Mouse (Mus musculus) right cerebral cortex, postnatal 36 days (tissue): ENCODE measurements around the gene Dlx4.

Experiments used
- DNase-seq, 2 experiments: peaks; one replicate each; pipeline ENCODE4 v3.0.0; 2022; ENCODE audit warnings: low spot score in 2 of 2, mixed read lengths in 1 of 2

Gene Dlx4

DNA sequence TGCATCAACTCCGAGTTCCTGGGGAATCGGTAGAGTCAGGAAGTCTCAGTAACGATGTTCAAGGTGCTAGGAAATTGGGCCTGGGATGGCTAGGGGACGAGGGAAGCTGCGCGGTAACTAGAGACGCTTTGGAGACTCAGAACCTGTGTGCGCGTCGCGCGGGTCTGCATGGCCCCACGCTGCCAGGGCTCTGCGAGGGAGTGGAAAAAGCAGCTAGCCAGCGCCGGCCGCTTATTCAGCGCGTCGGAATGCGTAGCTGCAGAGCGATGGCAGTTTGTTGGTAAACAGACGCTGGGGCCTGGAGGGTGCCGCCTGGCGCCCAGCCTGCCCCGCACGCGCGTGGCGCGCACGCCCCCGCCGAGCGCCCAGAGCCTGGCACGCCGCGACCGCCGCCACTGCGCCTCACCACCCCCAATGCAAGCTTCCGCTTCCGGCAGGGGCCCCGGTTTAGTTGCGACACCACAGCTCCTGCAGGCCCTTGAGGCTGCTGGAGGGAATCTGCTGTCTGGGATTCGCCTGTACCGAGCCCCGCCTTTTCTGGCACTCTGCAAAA is at the start of gene Dlx4:
TSS of gene Dlx4 (minus strand) at position 413 of the 553 bp plus-strand sequence.
- DNase-seq, result no peak

DNA sequence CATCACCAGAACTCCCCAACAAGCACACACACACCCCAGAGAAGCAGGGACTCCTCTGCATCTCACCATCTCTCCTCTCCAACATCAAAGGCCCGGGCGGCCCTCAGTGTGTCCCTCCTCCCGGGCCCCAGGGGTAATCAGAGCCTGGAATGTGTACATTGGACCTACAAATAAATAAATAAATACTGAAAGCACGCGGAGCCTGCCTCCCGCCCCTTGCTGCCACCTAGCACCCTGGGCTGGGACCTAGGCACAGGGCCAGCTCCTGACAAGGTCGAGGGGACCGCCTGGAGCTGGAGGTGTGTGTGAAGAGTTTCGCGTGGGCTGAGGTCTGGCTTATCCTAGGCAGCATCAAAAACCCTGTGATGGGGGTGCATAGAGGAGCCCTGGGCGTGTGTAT is 43.8 kb upstream of the Dlx4 start:
- no peak for DNase-seq

DNA sequence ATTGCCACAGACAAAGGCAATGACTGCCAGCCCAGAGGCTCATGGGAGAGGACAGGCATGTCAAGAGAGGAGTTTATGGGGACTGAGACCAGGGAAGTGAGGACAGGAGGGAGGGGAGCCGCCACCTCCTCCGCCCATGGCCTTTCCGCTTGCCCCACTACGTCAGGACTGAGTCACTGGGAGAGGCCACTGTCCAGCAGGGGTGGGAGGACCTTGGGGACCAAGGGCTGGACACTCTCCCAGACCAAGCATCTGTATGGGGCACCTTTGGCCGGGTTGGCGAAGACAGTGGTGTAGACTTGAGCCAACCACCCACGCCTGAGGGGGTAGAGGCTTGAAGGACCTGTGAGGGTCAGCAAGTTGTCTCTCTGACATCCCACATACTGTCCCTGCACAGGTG is 40.8 kb upstream of the Dlx4 start:
- DNase-seq, result no peak

DNA sequence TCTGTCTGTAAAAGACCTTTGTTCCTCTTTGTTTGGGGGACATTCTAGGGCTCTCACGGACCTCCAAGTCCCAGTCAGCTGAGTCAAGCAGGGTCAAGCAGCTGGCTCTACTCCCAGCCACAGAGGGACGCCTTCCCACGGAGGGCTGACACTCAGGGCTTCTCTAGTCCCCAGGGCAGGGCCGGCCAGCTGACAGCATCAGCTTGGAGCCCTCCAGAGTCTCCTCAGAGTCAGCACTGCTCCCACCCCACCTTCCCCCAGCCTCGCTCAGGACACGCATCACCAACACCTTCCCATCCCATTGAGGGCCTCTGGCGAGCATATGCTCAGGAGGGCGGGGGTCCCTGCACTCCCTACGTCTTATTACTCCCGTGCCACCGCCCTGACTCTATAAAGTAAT is 39.6 kb upstream of the Dlx4 start:
- DNase-seq, result no peak

DNA sequence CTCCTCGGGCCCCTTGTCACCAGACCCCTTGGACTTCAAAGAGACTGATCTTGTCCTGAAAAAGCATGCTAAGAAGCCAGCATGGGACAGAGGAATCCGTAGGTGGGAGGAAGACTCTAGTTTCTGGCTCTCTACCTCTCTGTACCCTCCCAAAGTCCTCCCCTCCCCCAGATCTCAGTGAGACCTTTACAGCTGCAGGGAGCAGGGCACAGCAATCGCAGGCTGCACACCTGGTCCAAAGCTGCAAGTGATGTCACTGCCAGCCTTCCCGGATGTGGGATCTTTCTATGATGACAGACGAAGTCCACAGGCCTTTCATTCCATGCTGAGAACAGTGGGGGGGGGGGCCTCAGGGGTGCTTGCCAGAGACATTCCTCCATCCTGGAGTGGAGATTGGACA is 38.5 kb upstream of the Dlx4 start:
- no peak for DNase-seq

DNA sequence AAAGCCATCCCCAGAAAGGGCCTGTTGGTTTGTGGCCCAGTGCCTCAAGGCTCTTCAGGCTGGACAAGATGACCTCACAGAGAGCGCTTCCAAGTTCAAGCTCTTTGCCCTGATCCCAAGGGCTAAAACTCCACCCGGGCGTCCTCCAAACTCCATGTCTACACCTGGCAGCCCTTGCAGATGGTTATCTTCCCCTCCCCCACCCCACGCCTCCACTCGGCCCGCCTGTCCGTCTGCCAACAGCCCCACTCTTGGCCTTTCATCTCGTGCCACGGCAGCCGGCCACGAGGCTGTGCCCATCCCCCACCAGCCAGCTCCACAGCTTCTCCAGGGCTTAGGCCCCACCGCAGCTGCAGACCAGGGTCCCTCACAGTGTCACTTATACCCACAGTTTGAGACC is 33.2 kb upstream of the Dlx4 start:
- DNase-seq, result no peak

DNA sequence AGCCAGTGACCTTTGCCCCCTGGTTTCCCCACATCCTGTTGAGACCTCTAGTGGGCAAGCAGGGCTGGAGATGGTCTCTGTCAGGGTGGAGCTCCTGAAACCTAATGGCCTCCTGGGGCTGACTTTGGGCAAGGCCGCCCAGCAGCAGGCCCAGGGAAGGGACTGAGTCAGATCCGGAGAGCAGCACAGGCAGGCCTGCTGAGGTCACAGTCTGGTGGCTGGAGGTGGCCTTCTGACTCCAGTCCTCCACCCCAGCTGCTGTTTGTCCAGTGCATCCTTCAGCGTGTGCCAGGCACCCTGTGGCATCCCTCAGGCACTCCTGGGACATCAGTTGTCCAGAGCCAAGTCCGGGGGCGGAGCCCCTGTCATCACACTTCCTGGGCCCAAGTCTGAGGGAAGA is 19.8 kb upstream of the Dlx4 start:
- DNase-seq, result no peak

DNA sequence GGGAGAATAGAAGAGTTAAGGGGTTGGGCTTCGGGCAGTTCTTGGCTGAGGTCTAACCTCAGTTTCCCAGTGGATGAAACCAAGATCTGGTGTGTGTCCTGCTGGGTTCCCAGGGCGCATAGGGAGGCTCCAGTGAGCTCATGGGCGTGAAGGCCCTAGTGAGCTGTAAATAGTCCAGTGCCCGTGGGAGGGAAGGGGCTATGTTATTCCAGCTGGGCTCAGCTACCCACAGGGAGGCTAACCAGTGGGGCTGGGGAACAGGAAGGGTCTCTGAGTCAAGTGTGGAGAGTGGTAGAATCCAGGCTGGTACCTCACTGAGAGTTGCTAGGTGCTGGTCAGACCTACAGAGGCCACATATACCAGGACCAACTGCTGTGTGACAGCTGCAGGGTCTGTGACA is 15.6 kb upstream of the Dlx4 start:
- no peak for DNase-seq

DNA sequence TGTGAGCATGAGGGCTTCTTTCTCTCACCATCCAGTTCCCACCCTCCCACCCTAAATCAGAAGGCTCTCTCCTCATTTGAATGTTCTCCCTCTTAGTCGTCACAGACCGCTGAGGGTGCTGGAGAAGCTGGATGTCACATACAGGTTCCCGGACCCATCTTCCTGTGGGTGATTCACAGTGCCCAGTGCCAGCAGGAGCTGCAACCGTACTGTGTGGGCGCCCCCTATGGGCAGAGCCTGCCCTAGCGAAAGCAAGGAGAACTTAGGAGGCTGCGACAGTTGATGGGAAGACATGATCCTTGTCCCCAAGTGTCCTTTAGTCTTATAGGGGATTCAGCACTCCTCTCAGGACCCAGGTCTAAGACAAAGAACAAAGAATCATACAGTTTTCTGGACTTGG is 14.6 kb upstream of the Dlx4 start:
- no peak for DNase-seq

DNA sequence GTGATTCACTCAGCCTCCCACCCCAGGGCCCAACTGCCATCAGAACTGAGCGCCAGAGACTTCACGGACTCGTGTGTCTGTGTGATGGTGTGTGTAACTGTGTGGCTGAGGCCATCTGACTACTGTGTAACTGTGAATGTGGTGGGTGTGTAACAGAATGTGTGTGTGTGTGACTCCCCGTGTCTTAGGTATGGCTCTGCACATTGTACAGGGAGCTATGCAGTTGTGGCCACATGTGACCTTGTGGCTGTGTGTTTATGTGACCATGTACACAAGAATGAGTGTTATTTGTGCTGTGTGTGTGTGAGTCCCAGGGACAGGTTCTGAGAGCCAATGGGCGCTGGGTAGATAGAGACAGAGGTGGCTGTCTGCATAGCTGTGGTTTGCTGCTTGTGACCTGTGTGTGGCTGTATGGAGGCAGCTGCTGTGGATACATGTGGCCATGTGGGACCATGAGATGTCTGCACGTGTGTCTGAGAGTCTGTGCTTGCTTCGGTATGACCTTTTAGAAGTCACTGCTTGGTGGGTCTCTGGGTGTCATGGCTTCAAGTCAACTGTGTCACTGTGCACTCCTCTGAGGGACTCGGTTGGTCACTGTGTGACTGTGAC is 13.8 kb upstream of the Dlx4 start:
- no peak for DNase-seq

DNA sequence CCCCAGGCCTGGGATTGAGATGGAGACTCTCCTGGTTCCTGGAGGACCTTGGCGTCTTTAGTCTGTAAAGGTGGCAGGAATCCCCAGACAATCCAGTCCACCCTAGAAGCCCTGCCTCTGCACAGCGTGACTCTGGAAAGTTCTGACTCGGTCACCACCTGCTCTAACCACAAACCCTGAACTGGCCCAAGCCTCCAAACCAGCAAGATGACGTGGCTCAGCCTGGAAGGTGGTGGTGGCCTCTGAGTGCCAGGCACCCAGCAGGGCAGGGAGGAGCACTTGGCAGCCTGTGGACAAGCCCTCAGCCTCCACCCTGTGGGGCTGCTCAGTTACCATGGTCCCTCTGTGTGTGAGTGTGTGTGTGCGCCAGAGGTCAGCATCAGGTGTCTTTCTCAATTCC is 11.8 kb upstream of the Dlx4 start:
- no peak for DNase-seq

DNA sequence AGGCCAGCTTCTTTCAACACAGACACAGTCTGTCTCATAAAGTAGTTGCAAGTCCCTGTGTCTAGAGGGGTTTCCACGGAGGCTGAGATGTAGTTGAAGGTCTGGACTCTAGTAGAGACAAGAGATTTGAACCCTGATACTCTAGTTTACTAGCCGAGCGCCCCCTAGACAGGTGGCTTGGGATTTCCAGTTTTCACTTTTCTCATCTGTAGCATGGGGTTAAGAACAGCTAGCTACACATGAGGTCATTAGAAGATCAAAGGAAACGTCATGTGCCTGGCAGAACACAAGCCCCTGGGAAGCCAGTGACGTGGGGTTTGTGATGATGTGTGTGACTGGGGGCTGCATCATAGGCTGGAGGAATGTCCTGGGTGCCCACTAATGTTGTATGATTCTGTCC is 11.3 kb upstream of the Dlx4 start:
- DNase-seq, result no peak

DNA sequence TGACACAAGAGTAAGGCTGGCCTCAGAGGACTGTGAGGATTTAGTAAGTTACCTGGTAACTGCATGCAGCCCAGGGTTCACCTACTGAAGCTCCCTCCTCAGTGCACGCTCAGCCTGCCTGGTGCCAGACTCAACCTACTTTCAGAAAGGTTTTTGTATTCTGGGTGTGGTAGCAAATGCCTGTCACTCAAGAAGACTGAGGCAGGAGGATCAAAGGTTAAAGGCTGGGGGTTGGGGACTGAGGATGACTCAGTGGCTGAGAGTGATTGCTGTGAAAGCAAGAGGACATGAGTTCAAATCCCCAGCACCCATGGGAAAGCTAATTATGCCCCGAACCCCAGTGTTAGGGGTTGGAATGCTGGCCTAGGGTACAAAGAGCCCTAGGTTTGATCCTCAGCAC is 9.4 kb upstream of the Dlx4 start:
- DNase-seq, result no peak

DNA sequence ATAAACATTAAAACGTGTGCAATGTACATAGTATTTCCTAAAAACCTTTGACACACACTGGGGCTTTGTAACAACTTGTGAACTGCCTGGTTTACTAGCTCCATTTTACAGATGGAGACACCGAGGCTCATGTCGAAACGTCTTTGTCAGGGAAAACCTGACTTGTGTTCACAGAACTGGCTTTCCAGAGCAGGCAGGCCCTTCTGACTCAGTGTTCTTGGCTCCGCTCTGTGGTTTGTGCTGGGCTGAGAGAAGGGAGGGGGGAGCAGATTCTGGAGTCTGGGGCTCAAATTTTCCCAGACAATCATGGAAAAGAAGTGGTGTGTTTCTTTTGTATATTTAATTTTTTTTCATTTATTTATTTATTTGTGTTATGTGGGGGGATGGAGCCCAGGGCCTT is 7.6 kb upstream of the Dlx4 start:
- DNase-seq, result no peak

DNA sequence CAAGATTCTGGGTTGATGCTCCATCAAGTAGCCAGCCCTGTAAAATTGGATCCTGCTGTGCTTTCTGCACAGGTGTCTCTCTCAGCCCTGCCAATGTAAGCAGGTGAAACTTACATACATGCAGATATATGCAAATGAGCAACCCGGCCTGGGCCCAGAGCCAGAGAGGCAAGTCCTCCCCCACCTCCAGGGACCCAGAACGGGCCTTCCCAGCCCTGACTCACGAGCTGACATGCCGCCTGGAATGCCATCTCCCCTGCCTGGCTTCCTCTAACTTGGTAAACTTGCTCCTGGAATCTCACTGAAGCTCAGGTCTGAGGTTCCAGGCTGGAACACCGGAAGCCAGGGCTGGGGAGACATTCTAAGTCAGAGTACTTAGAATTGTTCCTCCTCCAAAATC is 7.1 kb upstream of the Dlx4 start:
- DNase-seq, result no peak

DNA sequence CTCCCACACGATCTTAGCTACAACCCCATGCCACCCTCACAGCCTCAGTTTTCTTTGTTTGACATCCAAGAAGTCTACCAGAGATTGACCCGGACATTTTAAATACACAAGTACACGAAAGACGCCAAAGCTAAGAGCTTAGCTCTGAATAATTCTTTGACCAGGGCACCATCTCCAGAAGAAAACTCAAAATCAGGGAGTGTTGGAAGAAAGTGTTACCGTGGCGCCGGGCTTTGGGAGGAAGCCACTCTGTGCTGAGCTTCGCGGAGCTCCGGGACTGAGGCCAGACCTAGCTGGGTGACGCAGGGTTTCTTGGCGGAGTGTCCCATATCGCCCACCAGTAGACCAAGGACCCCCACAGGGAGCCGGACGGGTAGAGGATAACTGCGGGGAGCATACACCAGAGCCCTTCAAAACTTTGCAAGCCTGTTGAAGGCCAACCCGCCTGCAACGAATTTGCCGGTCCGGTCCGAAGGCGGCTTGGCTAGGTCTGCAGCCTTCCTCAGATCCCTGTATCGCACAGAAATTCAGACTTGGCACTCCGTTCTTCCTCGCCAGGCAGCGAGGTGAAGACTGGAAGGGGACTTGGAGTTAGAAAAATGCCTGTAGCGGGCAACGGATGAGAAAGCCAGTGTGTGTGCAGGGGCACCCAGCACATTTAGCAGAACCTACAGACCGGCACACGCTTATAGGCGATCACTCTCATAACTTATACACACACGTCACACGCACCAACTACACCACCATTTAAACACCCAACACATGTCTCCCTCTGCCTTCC is 4.4 kb upstream of the Dlx4 start:
- no peak for DNase-seq

DNA sequence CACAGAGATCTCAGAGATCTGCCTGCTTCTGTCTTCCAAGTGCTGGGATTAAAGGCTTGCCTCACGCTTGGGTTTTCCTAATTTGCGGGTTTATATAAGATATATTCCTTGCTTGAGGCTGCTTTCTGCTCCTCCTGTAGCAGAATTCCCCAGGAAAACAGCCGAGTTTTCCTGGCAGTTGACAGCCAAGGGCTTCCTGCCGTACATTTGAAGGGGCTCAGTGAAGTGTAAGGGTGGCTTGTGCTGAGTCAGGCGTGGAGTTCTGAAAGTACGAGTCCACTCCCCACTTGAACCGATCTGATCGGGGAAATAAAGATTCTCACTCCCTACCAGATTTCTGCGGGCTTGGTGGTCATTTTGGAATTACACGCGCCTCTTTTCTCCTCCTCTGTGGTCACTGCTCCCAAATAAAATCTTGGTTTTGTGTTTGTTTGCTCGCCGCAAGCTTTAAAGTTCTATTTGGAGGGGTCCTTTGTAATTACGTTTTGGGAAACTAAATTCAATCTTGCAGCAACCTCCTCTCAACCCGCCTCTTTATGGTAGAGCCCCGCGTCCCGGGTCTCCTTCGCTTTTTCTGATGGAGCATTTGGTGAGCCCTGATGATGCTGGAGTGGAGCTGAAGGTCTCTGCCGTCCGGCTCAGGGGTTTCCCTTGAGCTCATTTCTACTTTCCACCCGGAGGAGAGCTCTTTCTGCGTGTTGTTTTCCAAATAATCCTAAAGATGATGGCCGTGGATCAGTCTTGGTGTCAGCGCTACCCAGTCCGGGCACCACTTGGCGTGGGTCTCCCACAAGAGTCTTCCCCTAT is 3.6 kb upstream of the Dlx4 start:
- no peak for DNase-seq

DNA sequence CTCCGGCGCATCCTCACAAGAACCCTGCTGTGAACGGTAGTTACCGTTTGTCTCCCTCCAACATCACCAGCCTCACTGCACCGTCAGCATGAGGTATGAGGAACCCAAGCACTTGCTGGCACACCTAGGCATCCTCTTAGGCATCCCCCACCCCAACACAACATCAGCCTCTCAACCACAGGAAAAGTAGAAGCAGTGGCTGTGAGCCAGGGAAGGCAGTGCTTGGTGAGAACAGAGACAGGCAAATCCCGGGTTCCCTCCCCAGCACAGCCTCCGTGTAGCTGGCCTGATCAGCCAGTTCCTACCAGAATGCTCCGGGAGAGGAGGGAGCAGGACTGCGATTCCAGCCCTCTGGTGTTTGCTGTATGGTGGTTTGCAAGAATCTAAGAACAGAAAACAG is 2.7 kb upstream of the Dlx4 start:
- no peak for DNase-seq

DNA sequence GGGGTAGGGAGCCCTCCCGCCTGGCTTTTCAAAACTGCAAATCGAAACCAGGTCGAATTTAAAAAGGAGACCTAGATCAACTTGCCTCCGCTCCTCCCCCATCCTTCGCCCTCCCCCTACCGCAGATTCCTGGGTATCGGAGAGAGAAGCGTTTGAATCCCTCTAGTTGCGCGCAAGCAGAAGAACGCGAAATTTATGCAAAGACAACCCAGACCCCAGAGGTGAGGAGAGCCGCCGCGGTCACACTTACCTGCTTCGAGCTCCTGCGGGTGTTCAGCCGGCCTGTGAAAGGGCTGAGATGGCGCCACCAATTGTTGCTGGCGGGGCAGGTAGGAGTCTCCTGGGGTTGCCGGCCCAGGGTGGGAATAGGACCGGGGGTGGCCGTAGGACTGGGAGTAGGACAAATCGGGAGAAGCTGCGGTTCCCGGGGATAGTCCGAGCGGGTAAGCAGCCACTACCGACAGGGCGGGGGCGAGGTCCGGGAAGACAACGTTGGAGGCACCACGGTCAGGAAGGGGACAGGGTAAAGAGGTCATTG is 1.0 kb downstream of the Dlx4 start:
- no peak for DNase-seq

DNA sequence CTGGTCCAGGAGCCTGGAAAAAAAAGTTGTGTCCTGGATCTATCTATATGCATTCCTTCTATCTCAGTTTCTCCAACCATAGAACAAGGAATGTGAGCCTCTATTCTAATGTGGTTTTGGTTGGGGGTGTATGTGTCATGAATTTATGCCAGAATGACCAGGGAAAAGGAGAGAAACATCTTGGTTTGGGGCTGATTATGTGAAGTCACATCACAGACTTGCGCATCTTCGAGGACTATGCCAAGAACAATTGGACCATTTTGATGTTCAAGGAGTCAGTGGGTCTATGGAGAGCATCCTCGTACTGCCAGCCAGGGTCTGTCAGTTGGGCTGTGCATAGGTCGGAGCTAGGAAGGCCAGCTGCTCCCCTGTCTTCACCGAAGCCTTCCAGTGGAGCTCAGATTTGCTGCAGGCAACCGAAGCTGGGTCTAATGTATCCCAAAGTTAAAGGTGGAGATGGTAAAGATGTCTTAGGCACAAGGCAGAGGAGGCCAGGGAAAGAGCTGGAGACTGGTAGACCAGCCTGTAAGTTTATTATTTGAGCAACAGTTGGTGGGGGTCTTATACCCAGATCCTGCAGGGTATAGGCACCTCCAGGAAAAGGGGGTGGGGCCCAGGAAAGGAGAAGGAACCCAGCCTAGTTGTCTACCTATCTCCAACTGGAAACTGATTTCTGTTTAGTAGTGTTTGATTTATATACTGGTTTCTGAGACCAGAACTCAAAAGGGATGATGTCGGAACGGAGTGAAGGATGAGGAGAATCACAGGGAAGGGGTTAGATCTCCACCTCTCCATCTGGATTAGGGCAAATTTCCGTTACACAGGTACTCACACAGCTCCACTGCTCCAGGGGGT is 1.7 kb downstream of the Dlx4 start:
- no peak for DNase-seq

DNA sequence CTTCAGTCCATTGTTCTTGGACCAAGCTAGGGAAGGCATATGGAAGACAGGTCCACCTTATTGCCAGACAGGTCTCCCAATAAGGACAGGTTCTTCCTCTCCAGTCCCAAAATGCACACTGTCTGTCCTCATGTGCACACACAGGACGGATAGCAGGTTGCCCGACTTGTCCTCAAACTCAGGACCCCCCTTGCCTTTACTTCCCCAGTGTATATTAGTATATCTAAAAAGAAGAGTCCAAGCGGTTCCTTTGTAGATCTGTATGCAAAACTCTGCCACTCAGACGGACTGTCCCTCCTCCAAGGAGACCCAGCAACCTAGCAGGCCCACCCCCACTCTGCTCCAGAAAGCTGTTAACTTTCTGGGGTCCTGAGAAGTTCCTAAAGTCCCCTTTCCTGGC is 2.4 kb downstream of the Dlx4 start:
- DNase-seq, result no peak
